Mouse (Mus musculus): ENCODE data around the gene Gm28710.

GRCm38 (mm10) chr5:16838991-16839390, 47.4 kb downstream of the Gm28710 start:
- TF ChIP-seq CTCF (IDR thresholded peaks at IDR 0.05; ENCODE audit: control insufficient read depth, insufficient read depth, insufficient read length) (no peak), USF1 (IDR thresholded peaks at IDR 0.05; ENCODE audit: low read depth) (no peak), CEBPB (IDR thresholded peaks at IDR 0.05; ENCODE audit: low read depth) (no peak)

Measured in C2C12 (cell line).